Mouse (Mus musculus): ENCODE measurements around the gene Plac9a.

DNA sequence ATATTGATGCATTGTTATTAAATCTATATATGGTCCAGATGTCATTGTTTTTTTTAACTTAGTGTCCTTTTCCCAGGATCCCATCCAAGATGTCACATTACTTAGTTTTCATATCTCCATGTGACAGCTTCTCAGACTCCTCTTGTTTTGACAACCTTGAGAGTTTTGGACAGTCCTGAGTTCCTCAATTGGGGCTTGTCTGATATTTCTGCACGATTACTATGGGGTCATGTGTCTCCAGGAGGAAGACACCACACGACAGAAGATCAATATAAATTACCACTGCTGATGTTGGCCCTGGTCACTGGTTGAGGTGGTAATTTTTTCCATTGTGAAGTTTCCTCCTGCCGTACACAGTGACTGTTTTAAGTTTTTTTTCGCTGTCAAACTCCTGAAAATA, 61.3 kb downstream of the Plac9a start:
- TF ChIP-seq CTCF (IDR thresholded peaks at IDR 0.05; ENCODE audit: low read depth) (no peak), EP300 (IDR thresholded peaks at IDR 0.05; ENCODE audit: low read depth) (no peak)
